In the genomic region with DNA sequence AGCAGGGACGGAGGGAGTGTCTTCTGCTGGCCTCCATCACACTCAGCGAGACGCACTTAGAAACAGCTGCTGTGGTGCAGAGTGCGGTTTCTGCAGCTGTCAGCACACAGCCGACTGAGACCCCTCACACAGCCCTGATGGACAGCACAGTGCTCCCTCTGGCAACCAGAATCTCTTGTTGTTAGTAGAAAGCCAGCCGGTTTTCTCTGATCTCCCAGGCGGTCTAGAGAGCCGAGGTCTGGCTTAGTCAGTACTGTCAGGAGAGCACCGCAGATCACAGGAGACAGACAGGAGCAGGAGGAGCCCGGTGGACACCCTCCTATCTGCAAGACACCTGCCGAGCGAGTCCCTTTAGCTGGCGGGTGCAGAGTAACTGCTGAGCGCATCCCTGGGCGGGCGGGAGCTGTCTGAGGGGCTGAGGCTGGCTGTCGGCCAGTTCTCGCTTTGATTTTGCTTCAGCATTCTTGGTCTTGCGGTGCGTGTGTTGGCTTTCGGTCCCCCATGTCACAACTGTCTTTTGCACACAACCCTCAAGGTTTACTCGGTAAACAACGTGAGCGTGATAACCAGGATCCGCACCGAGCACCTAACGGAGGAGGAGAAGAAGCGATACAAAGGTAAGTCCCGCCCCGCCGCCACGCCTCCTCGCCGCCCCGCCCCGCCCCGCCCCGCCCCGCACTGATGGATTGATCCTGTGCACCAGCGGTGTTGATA, we compare ENCODE assay signal across 8 mouse cellular contexts. TPM values are rescaled to one million over a fixed set of nuclear protein-coding genes. Genes with fewer than 3 reads are reported as not detected.
DNase-seq lines count a peak whose midpoint lies in the region; ATAC-seq and TF ChIP-seq lines count a peak whose summit lies in the region.

No protein-coding gene starts in this region.

- no peaks in the 10 kb centered on the region for H3K9me3 ChIP-seq in ES-E14 (ENCODE audit: control insufficient read depth, insufficient read depth, low read depth, low read length)
- H3K9me3 ChIP-seq in embryonic facial prominence, embryonic 13.5 days = no peaks in the 10 kb centered on the region

- H3K4me1 ChIP-seq in ES-E14 (ENCODE audit: control insufficient read depth in 2 of 2, insufficient read depth in 2 of 2, low read length in 2 of 2, poor library complexity in 1 of 2) = peaks cover 14 to 37% of the 10 kb centered on the region in 2 experiments
- H3K4me1 ChIP-seq in embryonic facial prominence, embryonic 13.5 days = peaks cover 17% of the 10 kb centered on the region

- H3K4me2 ChIP-seq in embryonic facial prominence, embryonic 13.5 days = peak overlapping the region; percentile 71

- no peak overlapping the region; the same call in 1 of the 2 replicates for H3K9ac ChIP-seq in ES-E14 (ENCODE audit: insufficient read depth, low read depth, low read length, poor library complexity, severe bottlenecking)
- peak overlapping the region; percentile 57; the same call in 1 of the 2 replicates for H3K9ac ChIP-seq in embryonic facial prominence, embryonic 13.5 days

- no peak overlapping the region for H3K27ac ChIP-seq in ES-E14 (ENCODE audit: insufficient read depth, low read depth, low read length, poor library complexity, severe bottlenecking)
- no peak overlapping the region for H3K27ac ChIP-seq in embryonic facial prominence, embryonic 13.5 days

- DNase-seq in heart, adult 11 months = peak; percentile 91
- DNase-seq in heart, postnatal 14 days = no peak
- DNase-seq in ES-E14 (ENCODE audit: low read depth, low spot score) (no peak), liver (peak; percentile 53)
- DNase-seq in retina, embryonic 14.5 days (ENCODE audit: low spot score) = peak; percentile 54
- no peak for DNase-seq in urinary bladder, postnatal 10 days (ENCODE audit: low spot score)
- no peak for DNase-seq in spleen, postnatal 10 days (ENCODE audit: low spot score in 2 of 2)

- peak; percentile 41; the same call in 1 of the 2 replicates for ATAC-seq in embryonic facial prominence, embryonic 13.5 days (ENCODE audit: insufficient number of reproducible peaks, insufficient read depth, low FRiP score, low TSS enrichment, low read depth)

- in situ Hi-C loops in ES-E14 (cut with MboI; ENCODE audit: low sequenced_read_pairs in 2 of 2, unreplicated experiment in 2 of 2) = no loop called here

- intact Hi-C loops in heart, postnatal 14 days (cut with DNase I) = no loop called here

- H3K4me3 ChIP-seq in ES-E14 (ENCODE audit: insufficient read depth in 1 of 2, low read depth in 1 of 2, low read length in 2 of 2, poor library complexity in 1 of 2, severe bottlenecking in 1 of 2) = peak overlapping the region; percentile 51 to 55
- H3K4me3 ChIP-seq in embryonic facial prominence, embryonic 13.5 days = peak overlapping the region; percentile 41

- peaks cover 14% of the 10 kb centered on the region for H3K36me3 ChIP-seq in ES-E14 (ENCODE audit: control insufficient read depth, insufficient read depth, low read length, poor library complexity, severe bottlenecking)
- peaks cover 70% of the 10 kb centered on the region for H3K36me3 ChIP-seq in embryonic facial prominence, embryonic 13.5 days

- H3K27me3 ChIP-seq in embryonic facial prominence, embryonic 13.5 days = peaks cover 7% of the 10 kb centered on the region

- 3% methylated on average over 40 of the region's 40 CpGs for WGBS in embryonic facial prominence, embryonic 13.5 days

TF ChIP-seq in ES-E14, 5 proteins besides CTCF, POLR2A, EP300 and RAD21:
- TF ChIP-seq ZNF384 (IDR thresholded peaks at IDR 0.05; ENCODE audit: low read depth, low read length) (no peak), MAFK (IDR thresholded peaks at IDR 0.05; ENCODE audit: insufficient read depth, low read depth, low read length) (no peak), CHD2 (IDR thresholded peaks at IDR 0.05; ENCODE audit: low read depth, low read length) (no peak), ZC3H11A (IDR thresholded peaks at IDR 0.05; ENCODE audit: borderline replicate concordance, low read depth, low read length) (no peak), HCFC1 (IDR thresholded peaks at IDR 0.05; ENCODE audit: borderline replicate concordance, insufficient read depth, low read length) (no peak)

RNA-seq across cellular contexts. Expression of a gene that starts 21.1 kb away (rescaled TPM):
- 10 to 100 TPM; 42.4 to 44.8 TPM for total RNA-seq in heart, postnatal 14 days (2021)
- total RNA-seq in ES-E14 (2012; rRNA removed) = 29.8 and 30.3 TPM in 2 replicates
- 49.6 and 49.8 TPM in 2 replicates for polyA plus RNA-seq in embryonic facial prominence, embryonic 13.5 days (2015; fragmentation: Nextera tagmentation; extraction: Ambion mirVana)

RNA-seq across cellular contexts. Expression of a gene that starts 22.0 kb away (rescaled TPM):
- total RNA-seq in heart, postnatal 14 days (2021) = 10 to 100 TPM; 45.7 to 46.5 TPM
- 62.4 and 66.4 TPM in 2 replicates for total RNA-seq in ES-E14 (2012; rRNA removed)
- polyA plus RNA-seq in embryonic facial prominence, embryonic 13.5 days (2015; fragmentation: Nextera tagmentation; extraction: Ambion mirVana) = 45.9 and 47.0 TPM in 2 replicates

RNA-seq across cellular contexts. Expression of a gene that starts 26.8 kb away (rescaled TPM):
- total RNA-seq in heart, postnatal 14 days (2021) = 10 to 100 TPM in 1 of 2 experiments, 1 to 10 TPM in 1; 8.6 to 12.3 TPM
- 103 and 139 TPM in 2 replicates for total RNA-seq in ES-E14 (2012; rRNA removed)
- polyA plus RNA-seq in embryonic facial prominence, embryonic 13.5 days (2015; fragmentation: Nextera tagmentation; extraction: Ambion mirVana) = 103 TPM in 2 replicates

RNA-seq across cellular contexts. Expression of a gene that starts 57.0 kb away (rescaled TPM):
- not detected for total RNA-seq in heart, postnatal 14 days (2021)
- total RNA-seq in ES-E14 (2012; rRNA removed) = not detected in 2 replicates
- 0.45 TPM in 1 of 2 replicates, not detected in the other for polyA plus RNA-seq in embryonic facial prominence, embryonic 13.5 days (2015; fragmentation: Nextera tagmentation; extraction: Ambion mirVana)

Comparison
In these comparisons a context has a peak if more than half of its experiments do, and no peak if none do; other contexts are left out.
1. DNase-seq: peak in heart, adult 11 months (single experiment), liver (single experiment) and retina, embryonic 14.5 days (single experiment); none in heart, postnatal 14 days (0 of 2), ES-E14 (single experiment), urinary bladder, postnatal 10 days (single experiment) and spleen, postnatal 10 days (0 of 2).